Mouse (Mus musculus): ENCODE results near the gene Ssbp4. TPM values are rescaled to one million over a fixed set of nuclear protein-coding genes. Genes with fewer than 3 reads are reported as not detected.

Ssbp4 gene
- total and polyA plus RNA-seq, 2 experiments from 2014 or later: 204 to 249 TPM

- H3K4me3 ChIP-seq (ENCODE audit: low read depth, low read length): no peak overlapping the region
- WGBS: 94% methylated on average over 17 of the region's 17 CpGs
These were observed 41.7 kb upstream of the Ssbp4 start for GRCm38 (mm10) chr8:70650351-70650750.

GRCm38 (mm10) chr8:70649324-70649723 is 40.7 kb upstream of the Ssbp4 start:
- H3K4me3 ChIP-seq (ENCODE audit: low read depth, low read length): no peak overlapping the region
- no peak for TF ChIP-seq CTCF (IDR thresholded peaks at IDR 0.05; ENCODE audit: low read depth)
- peak overlapping the region; percentile 21; the same call in 1 of the 2 replicates for H3K27ac ChIP-seq (ENCODE audit: low read depth, low read length)
- DNase-seq (peak; percentile 79), ATAC-seq (peak; percentile 54)
- H3K4me2 ChIP-seq (ENCODE audit: low read depth): no peak overlapping the region
- no peaks in the 10 kb centered on the region for H3K27me3 ChIP-seq (ENCODE audit: insufficient read depth, low read length)
- H3K36me3 ChIP-seq (ENCODE audit: insufficient read depth): peaks cover 22% of the 10 kb centered on the region
- 18% methylated on average over 4 of the region's 4 CpGs for WGBS
- no peak overlapping the region; the same call in 1 of the 2 replicates for H3K9ac ChIP-seq
- peaks cover 3% of the 10 kb centered on the region; the same call in 1 of the 2 replicates for H3K4me1 ChIP-seq (ENCODE audit: insufficient read depth)
- H3K9me3 ChIP-seq (ENCODE audit: low read length): no peaks in the 10 kb centered on the region

More at GRCm38 (mm10) chr8:70650351-70650750, 41.7 kb upstream of the Ssbp4 start:
- no peak for ATAC-seq
- Histone ChIP-seq H3K27ac (ENCODE audit: low read depth, low read length) (no peak overlapping the region), H3K27me3 (ENCODE audit: insufficient read depth, low read length) (no peaks in the 10 kb centered on the region), H3K9ac (no peak overlapping the region), H3K4me2 (ENCODE audit: low read depth) (no peak overlapping the region), H3K36me3 (ENCODE audit: insufficient read depth) (peaks cover 22% of the 10 kb centered on the region), H3K9me3 (ENCODE audit: low read length) (no peaks in the 10 kb centered on the region), H3K4me1 (ENCODE audit: insufficient read depth) (peaks cover 3% of the 10 kb centered on the region; the same call in 1 of the 2 replicates)
- TF ChIP-seq CTCF (IDR thresholded peaks at IDR 0.05; ENCODE audit: low read depth): no peak
- no peak for DNase-seq

GRCm38 (mm10) chr8:70648921-70649320 is 40.2 kb upstream of the Ssbp4 start:
- H3K27me3 ChIP-seq (ENCODE audit: insufficient read depth, low read length): no peaks in the 10 kb centered on the region
- H3K4me2 ChIP-seq (ENCODE audit: low read depth): no peak overlapping the region
- ATAC-seq: peak; percentile 16; the same call in 1 of the 2 replicates
- no peak overlapping the region for H3K4me3 ChIP-seq (ENCODE audit: low read depth, low read length)
- DNase-seq: no peak
- WGBS: 56% methylated on average over 3 of the region's 3 CpGs
- H3K9ac ChIP-seq: no peak overlapping the region
- H3K9me3 ChIP-seq (ENCODE audit: low read length): no peaks in the 10 kb centered on the region
- no peak for TF ChIP-seq CTCF (IDR thresholded peaks at IDR 0.05; ENCODE audit: low read depth)
- peaks cover 22% of the 10 kb centered on the region for H3K36me3 ChIP-seq (ENCODE audit: insufficient read depth)
- peaks cover 3% of the 10 kb centered on the region; the same call in 1 of the 2 replicates for H3K4me1 ChIP-seq (ENCODE audit: insufficient read depth)
- H3K27ac ChIP-seq (ENCODE audit: low read depth, low read length): peak overlapping the region; percentile 21; the same call in 1 of the 2 replicates

GRCm38 (mm10) chr8:70648164-70648442 is 39.4 kb upstream of the Ssbp4 start:
- H3K4me2 ChIP-seq (ENCODE audit: low read depth): no peak overlapping the region
- no peak for TF ChIP-seq CTCF (IDR thresholded peaks at IDR 0.05; ENCODE audit: low read depth)
- ATAC-seq: no peak
- H3K9me3 ChIP-seq (ENCODE audit: low read length): no peaks in the 10 kb centered on the region
- H3K4me3 ChIP-seq (ENCODE audit: low read depth, low read length): no peak overlapping the region
- no peak for DNase-seq
- no peak overlapping the region for H3K27ac ChIP-seq (ENCODE audit: low read depth, low read length)
- H3K27me3 ChIP-seq (ENCODE audit: insufficient read depth, low read length): no peaks in the 10 kb centered on the region
- WGBS: 33% methylated on average over 1 of the region's 1 CpGs
- H3K36me3 ChIP-seq (ENCODE audit: insufficient read depth): peaks cover 22% of the 10 kb centered on the region
- H3K4me1 ChIP-seq (ENCODE audit: insufficient read depth): peaks cover 3% of the 10 kb centered on the region; the same call in 1 of the 2 replicates
- no peak overlapping the region for H3K9ac ChIP-seq

GRCm38 (mm10) chr8:70647343-70648163 is 38.9 kb upstream of the Ssbp4 start:
- peaks cover 22% of the 10 kb centered on the region for H3K36me3 ChIP-seq (ENCODE audit: insufficient read depth)
- no peak for DNase-seq
- no peak overlapping the region for H3K27ac ChIP-seq (ENCODE audit: low read depth, low read length)
- 70% methylated on average over 8 of the region's 8 CpGs for WGBS
- no peaks in the 10 kb centered on the region for H3K9me3 ChIP-seq (ENCODE audit: low read length)
- no peak for ATAC-seq
- H3K9ac ChIP-seq: no peak overlapping the region
- TF ChIP-seq CTCF (IDR thresholded peaks at IDR 0.05; ENCODE audit: low read depth): no peak
- H3K27me3 ChIP-seq (ENCODE audit: insufficient read depth, low read length): no peaks in the 10 kb centered on the region
- no peak overlapping the region for H3K4me2 ChIP-seq (ENCODE audit: low read depth)
- no peak overlapping the region for H3K4me3 ChIP-seq (ENCODE audit: low read depth, low read length)
- peaks cover 3% of the 10 kb centered on the region; the same call in 1 of the 2 replicates for H3K4me1 ChIP-seq (ENCODE audit: insufficient read depth)

GRCm38 (mm10) chr8:70646775-70647174 is 38.1 kb upstream of the Ssbp4 start:
- no peaks in the 10 kb centered on the region for H3K27me3 ChIP-seq (ENCODE audit: insufficient read depth, low read length)
- no peaks in the 10 kb centered on the region for H3K9me3 ChIP-seq (ENCODE audit: low read length)
- no peak overlapping the region for H3K27ac ChIP-seq (ENCODE audit: low read depth, low read length)
- H3K4me2 ChIP-seq (ENCODE audit: low read depth): no peak overlapping the region
- peaks cover 3% of the 10 kb centered on the region; the same call in 1 of the 2 replicates for H3K4me1 ChIP-seq (ENCODE audit: insufficient read depth)
- H3K4me3 ChIP-seq (ENCODE audit: low read depth, low read length): no peak overlapping the region
- ATAC-seq (no peak), DNase-seq (no peak)
- peaks cover 15% of the 10 kb centered on the region for H3K36me3 ChIP-seq (ENCODE audit: insufficient read depth)
- no peak for TF ChIP-seq CTCF (IDR thresholded peaks at IDR 0.05; ENCODE audit: low read depth)
- H3K9ac ChIP-seq: no peak overlapping the region

- no peak for DNase-seq
- Histone ChIP-seq H3K36me3 (ENCODE audit: insufficient read depth) (peaks cover 12% of the 10 kb centered on the region), H3K4me1 (ENCODE audit: insufficient read depth) (peaks cover 3% of the 10 kb centered on the region; the same call in 1 of the 2 replicates), H3K27me3 (ENCODE audit: insufficient read depth, low read length) (no peaks in the 10 kb centered on the region), H3K4me2 (ENCODE audit: low read depth) (no peak overlapping the region), H3K9me3 (ENCODE audit: low read length) (no peaks in the 10 kb centered on the region), H3K9ac (no peak overlapping the region), H3K4me3 (ENCODE audit: low read depth, low read length) (no peak overlapping the region), H3K27ac (ENCODE audit: low read depth, low read length) (no peak overlapping the region)
- TF ChIP-seq CTCF (IDR thresholded peaks at IDR 0.05; ENCODE audit: low read depth): no peak
- ATAC-seq: no peak
- 76% methylated on average over 6 of the region's 6 CpGs for WGBS
These were observed 37.7 kb upstream of the Ssbp4 start for GRCm38 (mm10) chr8:70646369-70646768.

Measured in forebrain, postnatal 0 days (tissue).